Mouse (Mus musculus) midbrain, embryonic 16.5 days (tissue): Measurements from ENCODE around the gene Kcnj4. TPM values are rescaled to one million over a fixed set of nuclear protein-coding genes. Genes with fewer than 3 reads are reported as not detected.

Experiments
- ATAC-seq: fragments of 200-750 bp; cut with Nextera tagmentation; 2 replicates; pipeline ENCODE4 v1.8.0; 2017; ENCODE audit warnings: moderate TSS enrichment
- H3K27ac ChIP-seq: fragments of 300-500 bp; sonication (generic); 2 replicates; pipeline ENCODE4 v1.5.1; 2014; ENCODE audit warnings: mild to moderate bottlenecking, low read length, mixed read lengths
- H3K27me3 ChIP-seq: fragments of 300-500 bp; sonication (generic); 2 replicates; pipeline ENCODE4 v1.6.1; 2014; ENCODE audit warnings: low read depth, low read length, mixed read lengths; ENCODE audit not compliant: control insufficient read depth, insufficient read depth
- H3K36me3 ChIP-seq: fragments of 300-500 bp; sonication (generic); 2 replicates; pipeline ENCODE4 v1.6.1; 2014; ENCODE audit warnings: mild to moderate bottlenecking, low read length, moderate library complexity, mixed read lengths; ENCODE audit not compliant: control insufficient read depth, insufficient read depth
- H3K4me1 ChIP-seq: fragments of 300-500 bp; sonication (generic); 2 replicates; pipeline ENCODE4 v1.6.1; 2014; ENCODE audit warnings: mild to moderate bottlenecking, low read length, mixed read lengths; ENCODE audit not compliant: control insufficient read depth, insufficient read depth
- H3K4me2 ChIP-seq: fragments of 300-500 bp; sonication (generic); 2 replicates; pipeline ENCODE4 v1.6.1; 2014; ENCODE audit warnings: mild to moderate bottlenecking, low read length, mixed read lengths
- H3K4me3 ChIP-seq: fragments of 300-500 bp; sonication (generic); 2 replicates; pipeline ENCODE4 v1.5.1; 2014; ENCODE audit warnings: low read depth, mild to moderate bottlenecking, low read length, moderate library complexity, mixed read lengths
- H3K9ac ChIP-seq: fragments of 300-500 bp; sonication (generic); 2 replicates; pipeline ENCODE4 v1.6.1; 2014; ENCODE audit warnings: low read depth, low read length, mixed read lengths
- H3K9me3 ChIP-seq: fragments of 300-500 bp; sonication (generic); replicated peaks from 2 replicates; pipeline ENCODE4 v1.6.1; 2014; ENCODE audit warnings: mild to moderate bottlenecking, low read length, mixed read lengths; ENCODE audit not compliant: control insufficient read depth, poor library complexity, severe bottlenecking
- WGBS: fragments of 180-500 bp; shearing (Covaris S2); extraction: QIAGEN DNeasy Blood & Tissue Kit; methylation state at CpG from one replicate; pipeline ENCODE4 v1.1.7; 2014; 5-methylcytosine and 5-hydroxymethylcytosine counted together
- polyA plus RNA-seq: library from polyadenylated mRNA; unstranded; fragments of >200 nt; fragmentation: Nextera tagmentation; extraction: Ambion mirVana; gene quantifications from 2 replicates; pipeline ENCODE4 v1.2.1, GENCODE M21; 2015

Gene Kcnj4
- polyA plus RNA-seq, 1 experiment from 2014 or later, result not detected

DNA sequence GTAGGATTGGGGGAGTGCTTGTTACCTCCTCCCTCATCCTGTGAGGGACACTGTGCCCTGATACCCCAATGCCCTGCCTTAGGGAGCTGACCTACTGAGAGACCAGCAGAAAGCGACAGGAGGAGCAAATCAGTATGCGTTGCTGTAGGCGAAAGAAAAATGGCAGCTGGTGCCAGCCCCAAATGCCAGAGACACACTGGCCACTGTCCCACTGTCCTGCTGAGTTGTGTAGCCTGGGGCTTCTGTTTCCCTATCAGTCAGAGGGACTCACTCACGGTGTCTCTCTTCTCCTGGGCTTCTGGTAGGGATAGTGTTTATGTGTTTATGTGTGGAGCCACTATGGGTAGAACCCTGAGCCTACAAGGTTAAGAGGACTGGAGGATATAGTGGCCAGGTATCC is 12.7 kb upstream of the Kcnj4 start:
- no peak overlapping the region for H3K4me3 ChIP-seq
- WGBS, result 64% methylated on average over 4 of the region's 4 CpGs

GRCm38 (mm10) chr15:79516171-79517096 is 11.4 kb upstream of the Kcnj4 start, which contains the start of gene Kdelr3:
Gene Kdelr3 (plus strand): TSS chr15:79516411.
- Histone ChIP-seq H3K4me2 (peak within 1 kb of the TSS; percentile 64), H3K27me3 (peaks cover 41% of the 10 kb centered on the region), H3K9me3 (no peaks in the 10 kb centered on the region), H3K4me1 (peaks cover 16% of the 10 kb centered on the region), H3K9ac (peak within 1 kb of the TSS; percentile 37), H3K4me3 (peak within 1 kb of the TSS; percentile 37), H3K36me3 (no peaks in the 10 kb centered on the region), H3K27ac (no peak within 1 kb of the TSS)
- WGBS, result under 1% methylated on average over 71 of the region's 71 CpGs
- no peak for ATAC-seq

More for the DNA sequence above, 12.7 kb upstream of the Kcnj4 start:
- Histone ChIP-seq H3K4me2 (no peak overlapping the region), H3K27me3 (peaks cover 36% of the 10 kb centered on the region), H3K4me1 (peaks cover 10% of the 10 kb centered on the region; the same call in 1 of the 2 replicates), H3K27ac (no peak overlapping the region), H3K36me3 (no peaks in the 10 kb centered on the region), H3K9ac (no peak overlapping the region), H3K9me3 (no peaks in the 10 kb centered on the region)
- no peak for ATAC-seq

GRCm38 (mm10) chr15:79513940-79514339 is 8.9 kb upstream of the Kcnj4 start:
- 12% methylated on average over 9 of the region's 9 CpGs for WGBS
- Histone ChIP-seq H3K4me1 (peaks cover 19% of the 10 kb centered on the region), H3K27ac (no peak overlapping the region), H3K9ac (no peak overlapping the region), H3K27me3 (peaks cover 48% of the 10 kb centered on the region), H3K4me2 (no peak overlapping the region), H3K9me3 (no peaks in the 10 kb centered on the region), H3K4me3 (no peak overlapping the region), H3K36me3 (no peaks in the 10 kb centered on the region)
- ATAC-seq, result no peak

DNA sequence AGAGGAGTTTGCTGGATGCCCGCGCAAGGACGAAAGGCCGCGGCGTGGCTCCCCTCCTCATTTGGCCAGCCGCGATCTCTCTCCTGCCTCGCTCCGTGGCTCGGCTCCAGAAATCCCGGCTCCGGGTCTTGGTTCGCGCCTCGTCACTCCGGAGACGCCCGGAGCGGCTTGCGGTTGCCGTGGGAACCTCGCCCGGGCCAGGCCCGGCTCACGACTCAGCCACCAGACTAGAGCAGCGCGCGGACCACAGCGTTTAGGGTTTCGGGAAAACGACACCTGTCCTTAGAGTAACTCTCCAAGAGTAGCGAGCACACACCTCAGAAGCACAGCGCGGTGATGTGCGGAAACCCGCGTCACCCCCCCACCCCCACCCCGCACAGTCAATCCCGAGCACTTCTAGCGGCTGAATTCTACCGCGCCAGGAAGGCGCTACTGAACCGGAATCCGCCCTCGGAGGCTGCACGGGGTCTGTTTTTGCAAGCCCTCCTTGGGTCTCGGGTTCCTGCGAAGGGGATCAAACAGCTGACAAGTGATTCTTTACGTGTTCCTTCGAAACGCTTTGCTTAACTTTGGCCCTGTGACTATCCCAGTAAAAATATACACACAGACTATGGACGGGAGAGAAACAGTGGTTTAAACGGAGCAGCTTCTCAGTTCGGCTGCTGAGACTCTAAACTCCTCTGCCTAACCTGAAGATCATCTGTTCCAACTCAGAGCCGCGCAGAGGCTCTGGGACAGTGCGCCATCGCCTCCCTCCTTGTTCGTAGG is 6.7 kb upstream of the Kcnj4 start:
- no peak overlapping the region for H3K27ac ChIP-seq
- under 1% methylated on average over 59 of the region's 61 CpGs for WGBS
- peak overlapping the region; percentile 80 for H3K4me2 ChIP-seq
- peak overlapping the region; percentile 47 for H3K4me3 ChIP-seq
- H3K4me1 ChIP-seq, result peaks cover 17% of the 10 kb centered on the region
- H3K27me3 ChIP-seq, result peaks cover 45% of the 10 kb centered on the region
- peak overlapping the region; percentile 55 for H3K9ac ChIP-seq
- no peaks in the 10 kb centered on the region for H3K9me3 ChIP-seq
- H3K36me3 ChIP-seq, result no peaks in the 10 kb centered on the region
- peak; percentile 92 for ATAC-seq

GRCm38 (mm10) chr15:79510425-79510824 is 5.4 kb upstream of the Kcnj4 start:
- H3K9me3 ChIP-seq, result no peaks in the 10 kb centered on the region
- H3K36me3 ChIP-seq, result no peaks in the 10 kb centered on the region
- no peak overlapping the region for H3K27ac ChIP-seq
- H3K4me2 ChIP-seq, result no peak overlapping the region
- peaks cover 21% of the 10 kb centered on the region for H3K4me1 ChIP-seq
- H3K9ac ChIP-seq, result no peak overlapping the region
- WGBS, result 84% methylated on average over 7 of the region's 7 CpGs
- ATAC-seq, result no peak
- H3K4me3 ChIP-seq, result no peak overlapping the region
- H3K27me3 ChIP-seq, result peaks cover 47% of the 10 kb centered on the region

DNA sequence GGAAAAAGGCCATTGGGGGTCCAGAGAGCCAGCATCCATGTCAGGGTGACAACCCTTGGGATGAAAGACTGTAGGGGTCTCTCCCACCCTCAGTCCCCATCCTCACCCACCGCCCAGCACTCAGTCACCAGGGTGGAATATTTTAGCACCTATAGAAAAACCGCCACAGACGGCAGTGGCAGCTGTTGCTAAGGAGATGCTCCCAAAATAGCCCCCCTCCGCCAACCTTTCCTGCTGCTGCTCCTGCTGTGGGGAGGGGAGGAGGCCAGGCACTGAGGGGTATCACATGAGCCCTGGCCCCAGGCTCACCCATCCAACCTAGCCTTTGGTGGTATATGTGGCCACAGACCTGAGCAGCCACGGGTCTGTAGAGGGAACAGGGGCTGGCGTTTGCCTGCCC is 5.0 kb upstream of the Kcnj4 start:
- Histone ChIP-seq H3K9ac (no peak overlapping the region), H3K9me3 (no peaks in the 10 kb centered on the region), H3K27ac (no peak overlapping the region), H3K27me3 (peaks cover 48% of the 10 kb centered on the region), H3K4me2 (no peak overlapping the region), H3K4me1 (peaks cover 26% of the 10 kb centered on the region), H3K4me3 (no peak overlapping the region), H3K36me3 (no peaks in the 10 kb centered on the region)
- ATAC-seq, result no peak
- WGBS, result 40% methylated on average over 6 of the region's 6 CpGs

DNA sequence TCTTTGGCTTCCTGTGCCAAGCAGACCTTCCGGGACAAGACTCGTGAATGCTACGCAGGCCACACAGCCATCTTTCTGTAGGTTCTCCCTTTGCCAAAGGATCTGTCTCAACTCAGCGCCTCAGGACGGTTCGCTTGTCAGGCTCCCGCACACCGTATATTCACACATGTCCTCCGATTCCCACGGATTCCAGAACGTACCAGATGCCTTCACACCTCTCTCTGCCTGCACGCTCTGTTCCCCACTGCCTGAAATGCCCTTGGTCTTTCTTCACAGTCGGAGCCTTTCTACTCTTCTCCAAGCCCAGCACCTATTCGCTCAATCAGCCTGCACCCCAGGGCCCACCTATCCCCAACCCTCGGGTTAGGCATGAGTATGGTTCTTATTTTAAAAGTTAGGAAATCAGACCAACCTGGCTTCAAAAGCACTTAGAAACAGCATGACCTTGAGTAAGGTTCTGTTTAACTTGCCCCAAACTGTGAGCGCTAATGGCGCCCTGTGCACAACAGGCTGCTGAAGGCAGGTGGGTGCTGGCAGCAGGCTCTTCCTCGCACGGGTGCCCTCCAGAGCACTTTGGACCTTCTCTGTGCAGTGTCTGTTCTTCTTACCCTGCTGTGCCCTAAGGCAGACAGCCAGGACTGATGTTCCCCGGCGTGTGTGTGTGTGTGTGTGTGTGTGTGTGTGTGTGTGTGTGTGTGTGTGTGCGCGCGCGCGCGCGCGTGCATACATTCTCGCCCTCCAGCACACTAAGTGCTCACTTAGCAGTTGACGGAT is 2.2 kb upstream of the Kcnj4 start:
- Histone ChIP-seq H3K27me3 (peaks cover 53% of the 10 kb centered on the region), H3K9ac (no peak overlapping the region), H3K27ac (no peak overlapping the region), H3K4me2 (no peak overlapping the region), H3K9me3 (no peaks in the 10 kb centered on the region), H3K4me1 (peaks cover 28% of the 10 kb centered on the region), H3K36me3 (no peaks in the 10 kb centered on the region), H3K4me3 (no peak overlapping the region)
- no peak for ATAC-seq
- 48% methylated on average over 29 of the region's 31 CpGs for WGBS

DNA sequence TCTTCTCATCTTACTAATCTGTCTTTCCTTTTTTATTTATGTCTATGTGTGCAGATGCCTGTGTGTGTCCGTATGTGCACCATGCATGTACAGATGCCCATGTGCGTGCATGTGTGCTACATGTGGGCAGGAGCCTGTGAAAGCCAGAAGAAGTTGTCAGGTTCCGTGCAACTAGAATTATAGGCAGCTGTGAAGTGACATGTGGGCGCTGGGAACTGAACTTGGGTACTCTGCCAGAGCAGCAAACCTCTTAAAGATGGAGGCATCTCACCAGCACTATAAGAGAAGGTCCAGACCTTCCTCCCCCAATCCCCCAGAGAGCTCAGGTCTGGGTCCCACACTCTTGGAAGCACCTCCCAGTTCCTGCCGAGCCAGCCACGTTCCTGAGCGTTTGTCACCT is 1.4 kb upstream of the Kcnj4 start:
- H3K27ac ChIP-seq, result no peak overlapping the region
- 40% methylated on average over 7 of the region's 7 CpGs for WGBS
- H3K9me3 ChIP-seq, result no peaks in the 10 kb centered on the region
- no peak for ATAC-seq
- H3K4me1 ChIP-seq, result peaks cover 23% of the 10 kb centered on the region
- H3K9ac ChIP-seq, result no peak overlapping the region
- H3K4me2 ChIP-seq, result no peak overlapping the region
- peaks cover 59% of the 10 kb centered on the region for H3K27me3 ChIP-seq
- H3K4me3 ChIP-seq, result no peak overlapping the region
- no peaks in the 10 kb centered on the region for H3K36me3 ChIP-seq
